Mouse (Mus musculus) small intestine, adult 2 months (tissue): ENCODE data around the gene Cpsf6.

Experiments used
- CTCF ChIP-seq: fragments of 200-500 bp; IDR thresholded peaks from 2 replicates; pipeline ENCODE4 v1.5.1; 2012; ENCODE audit warnings: low read depth, mild to moderate bottlenecking, control low read depth, inconsistent platforms, low read length, moderate library complexity, mixed read lengths; ENCODE audit not compliant: insufficient replicate concordance, insufficient read length; ENCODE audit errors: extremely low read depth
- POLR2A ChIP-seq: fragments of 200-500 bp; IDR thresholded peaks from 2 replicates; pipeline ENCODE4 v1.6.1; 2012; ENCODE audit warnings: low read depth, mild to moderate bottlenecking, control low read depth, inconsistent platforms, low read length, moderate library complexity

DNA sequence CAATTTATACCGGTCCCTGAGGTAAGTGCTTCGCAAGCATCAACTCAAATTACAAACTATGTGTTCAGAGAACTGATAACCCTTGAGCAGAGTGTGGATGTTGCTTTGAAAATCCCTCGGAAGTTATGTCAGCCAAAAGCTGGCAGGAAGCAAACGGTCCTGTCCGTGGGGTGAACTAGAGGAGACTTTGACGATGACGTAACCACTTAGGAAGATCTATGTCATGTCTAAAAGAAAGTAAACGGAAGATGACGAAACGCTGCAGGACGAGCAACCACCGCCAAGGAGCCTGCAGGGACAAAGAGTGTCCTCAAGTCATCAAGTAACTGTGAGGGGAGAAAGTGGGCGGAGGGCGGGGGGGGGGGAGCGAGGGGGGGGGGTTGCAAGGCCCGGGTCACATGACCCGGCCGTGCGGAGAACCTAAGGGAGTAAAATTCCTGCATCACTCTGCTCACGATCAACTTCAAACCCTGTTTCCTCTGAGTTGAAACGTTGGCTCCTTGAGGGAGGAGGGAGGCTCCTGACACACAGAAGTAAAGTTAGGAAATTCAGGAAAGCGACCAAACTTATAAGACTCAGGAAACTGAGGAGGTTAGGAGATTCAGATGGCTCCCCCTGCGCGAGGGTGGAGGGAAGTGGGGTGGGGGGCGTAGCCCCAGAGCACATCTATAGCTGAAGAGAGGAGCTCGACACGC lies 13.5 kb upstream of the Cpsf6 start:
- TF ChIP-seq POLR2A: no peak
- no peak for TF ChIP-seq CTCF
